Mouse (Mus musculus) small intestine, adult 10 weeks (tissue): ENCODE results near the gene Col16a1. TPM values are rescaled to one million over a fixed set of nuclear protein-coding genes. Genes with fewer than 3 reads are reported as not detected.

Experiments
- polyA plus RNA-seq: library from polyadenylated mRNA; stranded (reverse); fragments of 350-450 nt; fragmentation: Illumina TruSeq; extraction: RNeasy Lipid Tissue Mini Kit (QIAGEN cat#74804); gene quantifications from one replicate; pipeline ENCODE4 v1.2.3, GENCODE M21; 2014; ENCODE audit warnings: low replicate concordance

The Col16a1 gene
- polyA plus RNA-seq: 1.4 TPM

DNA sequence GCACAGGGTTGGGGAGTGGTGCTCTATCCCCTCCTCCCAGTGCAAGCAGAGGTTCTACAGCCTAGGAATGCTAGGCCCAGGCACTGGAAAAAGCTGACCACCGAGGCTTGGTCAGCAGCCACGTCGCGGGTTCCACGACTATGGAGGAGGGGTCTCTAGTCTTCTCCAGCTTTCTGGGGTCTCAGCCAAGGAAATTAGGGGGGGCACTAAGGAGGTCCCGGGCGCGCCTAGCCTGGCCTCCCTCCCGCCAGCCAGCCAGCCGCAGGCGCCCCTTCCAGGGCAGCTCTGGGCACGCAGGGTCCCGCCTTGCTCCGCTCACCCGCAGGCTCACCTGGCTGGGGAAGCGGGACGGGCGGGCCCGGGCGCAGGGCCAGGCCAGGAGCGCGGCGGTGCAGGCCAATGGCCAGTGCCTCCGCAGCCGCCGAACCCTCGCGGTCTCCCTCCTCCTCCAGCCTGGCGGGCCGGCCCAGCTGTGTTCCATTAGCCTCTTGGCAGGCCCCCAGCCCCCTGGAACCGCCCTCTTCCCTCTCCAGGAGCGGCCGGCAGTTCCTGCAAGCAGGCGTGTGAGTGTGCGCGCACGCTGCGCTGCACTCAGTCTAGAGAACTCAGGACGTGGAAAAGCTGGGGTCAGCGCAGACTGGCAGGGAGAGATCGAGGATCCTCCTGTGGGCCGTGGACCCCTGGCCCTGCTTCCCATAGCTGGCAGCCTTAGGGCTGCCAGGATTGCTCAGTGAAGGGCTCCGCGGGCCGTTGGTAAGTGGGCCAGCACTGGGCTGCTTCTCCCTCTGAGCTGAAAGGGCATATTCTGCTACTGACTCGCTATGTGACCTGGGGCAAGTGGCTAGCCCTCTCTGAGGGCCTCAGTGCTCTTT, at the start of gene Col16a1:
Col16a1 (plus strand) TSS at position 510 of the 872 bp plus-strand sequence.

DNA sequence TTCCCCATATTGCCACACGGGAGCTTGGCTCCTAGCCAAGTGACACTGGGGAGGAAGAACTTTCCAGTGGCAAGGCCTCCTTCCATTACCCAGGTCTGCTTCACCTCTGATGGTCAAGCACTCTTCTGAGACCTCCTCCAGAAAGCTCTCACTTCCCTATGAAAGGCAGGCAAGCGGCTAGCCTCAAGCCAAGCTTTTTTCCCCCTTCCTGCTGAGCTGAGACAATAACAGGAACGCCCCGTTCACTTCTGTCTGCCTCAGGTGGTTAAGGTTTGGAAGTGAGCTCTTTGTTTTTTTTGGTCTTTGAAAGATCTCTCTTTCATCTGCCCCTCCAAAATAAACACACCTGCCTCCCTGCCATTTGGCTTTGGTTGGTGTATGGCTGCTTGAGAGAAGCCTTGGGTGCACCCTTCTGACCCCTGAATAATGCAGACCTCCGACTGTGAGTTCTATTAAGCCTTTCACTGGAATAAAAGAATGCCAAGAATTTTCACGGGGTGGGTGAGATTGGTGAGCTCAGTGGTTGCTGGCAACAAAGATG, 54.5 kb downstream of the Col16a1 start, which contains the start of gene Pef1:
Pef1 (plus strand) TSS at position 448 of the 541 bp plus-strand sequence.

DNA sequence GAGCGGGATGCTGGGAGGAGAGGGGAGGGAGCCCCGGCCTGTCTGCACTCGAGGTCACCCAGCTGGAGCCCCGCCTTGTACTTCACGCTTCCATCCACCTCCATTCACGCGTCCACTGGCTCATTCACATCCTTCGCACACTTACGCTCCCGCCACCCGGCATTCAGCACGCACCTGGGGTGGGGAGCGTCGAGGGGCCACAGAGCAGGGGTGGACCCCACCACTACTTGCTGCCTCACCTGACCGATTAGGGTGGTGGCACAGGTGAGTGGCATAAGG, 91.5 kb downstream of the Col16a1 start, which contains the start of gene Hcrtr1:
Hcrtr1 (minus strand) TSS at position 146 of the 279 bp plus-strand sequence.

Other genes with a start within 250 kb of the Col16a1 start
- gene Ptp4a2, start 236.6 kb upstream of the Col16a1 start, polyA plus RNA-seq: 1,009 TPM
- gene Spocd1, start 118.6 kb upstream of the Col16a1 start, polyA plus RNA-seq: not detected
- gene Adgrb2, start 63.0 kb upstream of the Col16a1 start, polyA plus RNA-seq: not detected
- 5.3 TPM for gene Pef1, start 54.7 kb downstream of the Col16a1 start, polyA plus RNA-seq
- not detected for gene Hcrtr1, start 91.5 kb downstream of the Col16a1 start, polyA plus RNA-seq
- 3.1 TPM for gene Tinagl1, start 127.3 kb downstream of the Col16a1 start, polyA plus RNA-seq
- gene Gm853, start 174.6 kb downstream of the Col16a1 start, polyA plus RNA-seq: not detected
- 0.82 TPM for gene Serinc2, start 231.4 kb downstream of the Col16a1 start, polyA plus RNA-seq